In genomic region chr6:99260941-99261736, GRCm38 (mm10) we compare ENCODE assay signal across 13 mouse cellular contexts.
DNase-seq lines count a peak whose midpoint lies in the region; ATAC-seq and TF ChIP-seq lines count a peak whose summit lies in the region.
"Had no signal": no experiment of that assay in that cellular context is flagged by ENCODE, and none has a peak within 500 bp of the region (broad histone marks: within the 10 kb centered on the region; RNA-seq: fewer than 3 reads in every experiment).

No protein-coding gene starts in this region.

- no peak for ATAC-seq in intestine, postnatal 0 days

- H3K9ac ChIP-seq in intestine, postnatal 0 days (ENCODE audit: low read depth, low read length), result no peak overlapping the region
- H3K9ac ChIP-seq: liver, embryonic 14.5 days had no signal

- H3K4me1 ChIP-seq in intestine, postnatal 0 days (replicated peaks; ENCODE audit: control insufficient read depth, insufficient read depth, low read length), result peaks cover 10% of the 10 kb centered on the region

- H3K4me3 ChIP-seq in intestine, postnatal 0 days (ENCODE audit: low read depth, low read length), result no peak overlapping the region

- H3K27ac ChIP-seq in intestine, postnatal 0 days (ENCODE audit: low read depth, low read length), result peak overlapping the region; percentile 46
- H3K27ac ChIP-seq: liver, embryonic 14.5 days had no signal

- H3K36me3 ChIP-seq in intestine, postnatal 0 days (ENCODE audit: control insufficient read depth, insufficient read depth), result no peaks in the 10 kb centered on the region; the same call in none of the 2 replicates

- peak; percentile 27 to 31 for DNase-seq in cerebellum, postnatal 10 days
- DNase-seq in cerebellum, adult 9-10 months, result no peak
- DNase-seq in spleen, adult 12 weeks (ENCODE audit: low spot score), result peak; percentile 26
- DNase-seq in spleen, postnatal 4 days (ENCODE audit: low spot score in 2 of 2), result no peak
- peak; percentile 47 for DNase-seq in thymus, postnatal 14 days
- no peak for DNase-seq in adrenal gland, adult 8-10 months
- DNase-seq in gastrocnemius, adult 8-10 months (ENCODE audit: low spot score in 2 of 2), result no peak
- DNase-seq: gastrocnemius, postnatal 36 days; heart, postnatal 4 days; kidney, postnatal 25 days; retina, postnatal 1 day had no signal

- WGBS in intestine, postnatal 0 days, result 49% methylated on average over 11 of the region's 11 CpGs

- H3K27me3 ChIP-seq in intestine, postnatal 0 days (replicated peaks; ENCODE audit: control insufficient read depth, insufficient read depth, low read length), result no peaks in the 10 kb centered on the region

- TF ChIP-seq CTCF in intestine, postnatal 0 days (IDR thresholded peaks at IDR 0.05; ENCODE audit: low read depth), result no peak

- H3K4me2 ChIP-seq in intestine, postnatal 0 days (replicated peaks; ENCODE audit: low read depth), result peak overlapping the region; percentile 51; the same call in 1 of the 2 replicates

- no peaks in the 10 kb centered on the region for H3K9me3 ChIP-seq in intestine, postnatal 0 days (ENCODE audit: control insufficient read depth)

Comparison
In these comparisons a context has a peak if more than half of its experiments do, and no peak if none do; other contexts are left out.
1. DNase-seq: peak in cerebellum, postnatal 10 days (2 of 2), spleen, adult 12 weeks (single experiment) and thymus, postnatal 14 days (single experiment); none in cerebellum, adult 9-10 months (single experiment), spleen, postnatal 4 days (0 of 2), adrenal gland, adult 8-10 months (single experiment) and gastrocnemius, adult 8-10 months (0 of 2).